Mouse (Mus musculus) urinary bladder, postnatal 36 days (tissue): Measurements from ENCODE around the gene Gabrb1.

ENCODE experiments used
- DNase-seq, 2 experiments: peaks; one replicate each; pipeline ENCODE4 v3.0.0; 2022; ENCODE audit warnings: low spot score in 2 of 2, mixed read lengths in 1 of 2

Gabrb1 gene

GRCm38 (mm10) chr5:71657482-71658114 is at the start of gene Gabrb1:
Gene Gabrb1, plus strand, starts transcription at chr5:71658113.
- DNase-seq = peak in 1 of 2 experiments; percentile 6

DNA sequence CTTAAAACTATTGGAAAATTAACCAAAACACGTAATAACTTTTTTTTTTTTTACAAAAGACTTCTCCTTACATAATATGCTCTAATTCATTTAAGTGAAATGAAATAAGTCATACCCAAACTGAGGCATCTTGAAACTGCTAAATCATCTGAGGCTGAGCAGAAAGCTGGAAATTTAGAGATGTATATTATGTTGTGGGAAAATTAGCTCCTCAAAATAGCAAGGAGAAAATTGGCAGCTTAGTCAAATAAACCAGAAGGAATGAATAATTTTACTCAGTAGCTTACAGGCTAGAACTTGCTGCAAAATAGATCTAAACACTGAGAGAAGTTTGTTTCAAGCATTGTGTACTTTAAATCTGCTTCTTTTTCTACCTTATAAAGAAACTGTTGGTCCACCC is 49.2 kb upstream of the Gabrb1 start:
- no peak for DNase-seq

GRCm38 (mm10) chr5:71614311-71614710 is 43.6 kb upstream of the Gabrb1 start:
- no peak for DNase-seq

DNA sequence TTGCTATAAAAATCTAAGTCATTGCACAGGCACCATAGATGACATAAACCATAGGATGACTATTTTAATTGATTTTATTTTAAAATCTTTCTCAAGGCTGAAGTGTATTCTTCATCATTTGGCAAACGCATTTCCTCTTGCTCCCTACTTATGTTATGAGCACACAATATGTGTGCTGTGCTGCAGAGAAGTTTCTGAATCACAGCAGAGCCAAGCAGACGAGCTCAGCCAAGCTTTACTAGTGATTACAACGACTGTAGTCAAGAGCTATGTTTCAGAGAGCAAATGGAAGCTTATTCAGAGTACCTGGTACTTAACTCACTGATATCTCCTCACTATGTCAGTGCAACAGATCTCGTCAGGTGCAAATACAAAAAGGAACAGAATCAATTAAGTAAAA is 41.2 kb upstream of the Gabrb1 start:
- no peak for DNase-seq

DNA sequence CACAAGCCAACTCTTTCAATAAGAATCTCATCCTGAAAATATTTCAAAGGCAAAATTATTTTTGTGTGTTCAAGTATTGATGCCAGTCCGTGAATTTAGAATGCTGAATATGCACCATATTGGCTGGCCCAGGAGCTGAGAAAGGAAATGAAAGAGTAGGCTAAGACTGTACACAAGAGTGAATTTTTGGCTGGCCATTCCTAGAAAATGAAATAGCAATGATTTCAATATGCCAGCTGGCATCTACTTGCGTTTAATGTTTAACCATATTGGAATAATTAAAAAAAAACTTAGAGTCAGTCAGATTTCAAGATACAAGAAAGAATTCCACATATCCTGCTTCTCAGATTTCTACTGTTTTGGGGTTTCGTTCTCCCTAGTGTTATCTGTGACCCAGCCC is 30.1 kb upstream of the Gabrb1 start:
- DNase-seq = no peak

DNA sequence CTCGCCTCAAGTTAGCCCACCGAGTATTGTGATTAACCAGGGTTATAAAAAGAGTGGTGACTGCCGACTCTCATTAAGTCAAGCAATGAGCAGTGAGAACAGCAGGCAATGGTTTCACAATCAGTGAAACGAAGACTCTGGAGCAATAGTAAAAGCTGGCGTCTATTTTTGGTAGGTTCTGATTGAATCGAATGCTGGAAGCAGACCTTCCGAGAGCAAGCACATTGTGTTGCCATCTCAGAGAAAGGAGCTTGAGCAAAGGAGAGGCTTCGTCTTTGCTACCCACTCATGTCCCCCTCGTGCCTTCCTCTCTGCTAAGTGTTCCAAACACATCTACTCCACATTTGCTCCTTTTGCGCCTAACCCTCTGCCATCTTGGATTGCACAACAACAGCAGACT is 18.1 kb upstream of the Gabrb1 start:
- DNase-seq = no peak

DNA sequence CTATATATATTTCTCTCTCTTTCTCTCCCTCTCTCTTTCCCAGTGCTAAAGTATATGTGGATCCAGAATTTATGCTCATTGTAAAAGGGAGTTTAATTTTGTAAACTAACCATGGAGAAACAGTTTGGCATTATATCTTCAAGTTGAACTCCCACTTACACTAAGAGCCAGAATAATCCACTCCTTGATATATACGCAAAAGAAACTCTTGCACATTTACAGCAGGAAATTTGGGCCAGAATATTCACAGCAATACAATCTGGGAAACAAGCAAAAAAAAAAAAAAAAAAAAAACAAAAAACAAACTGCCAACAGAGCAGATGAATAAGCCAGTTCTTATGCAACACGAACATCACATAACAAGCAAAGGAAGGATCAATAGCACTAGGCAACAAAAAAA is 9.8 kb upstream of the Gabrb1 start:
- DNase-seq = no peak

- no peak for DNase-seq
Observed at GRCm38 (mm10) chr5:71654056-71654455, 3.9 kb upstream of the Gabrb1 start.

DNA sequence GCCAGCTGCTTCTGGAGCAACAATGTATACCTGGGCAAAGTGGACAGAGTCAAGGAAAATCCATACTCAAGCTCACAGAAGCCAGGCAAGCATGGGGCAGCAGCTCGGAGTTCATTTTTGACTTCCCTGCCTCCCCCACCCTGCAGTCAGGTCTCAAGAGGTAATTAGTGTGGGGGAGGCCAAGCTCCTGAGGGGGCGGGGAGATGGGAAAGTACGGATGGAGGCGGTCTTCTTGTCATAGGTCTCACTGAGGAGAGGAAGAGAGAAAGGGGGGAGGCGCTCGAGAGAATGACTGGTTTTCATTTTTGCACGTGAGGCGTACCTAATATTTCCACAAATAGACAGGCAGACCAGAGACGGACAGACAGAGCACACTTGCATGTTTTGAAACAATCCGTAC is 1.1 kb upstream of the Gabrb1 start:
- DNase-seq = no peak

- DNase-seq = peak in 1 of 2 experiments; percentile 3
Observed at GRCm38 (mm10) chr5:71658115-71658497, 193 bp downstream of the Gabrb1 start, which contains the start of gene Gabra4. Gene Gabra4, minus strand, starts transcription at chr5:71658308.

DNA sequence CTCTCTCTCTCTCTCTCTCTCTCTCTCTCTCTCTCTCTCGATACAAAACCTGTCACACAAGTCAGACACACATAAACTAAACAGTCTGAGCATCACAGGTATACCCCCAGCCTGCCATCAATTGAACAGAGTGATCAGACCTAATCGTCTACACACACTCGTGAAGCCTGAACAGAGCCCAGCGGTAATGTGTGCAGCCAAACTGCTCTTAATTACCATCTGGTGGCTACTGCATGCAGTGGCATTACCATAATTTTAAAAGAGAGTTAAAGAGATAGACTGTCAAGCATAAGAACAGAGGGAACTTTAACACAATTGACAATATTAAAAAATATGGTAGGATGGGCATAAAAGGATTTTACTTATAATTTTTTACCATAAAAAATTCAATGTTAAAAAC is 7.7 kb downstream of the Gabrb1 start:
- no peak for DNase-seq

- peak; percentile 3 to 25 for DNase-seq
Observed at GRCm38 (mm10) chr5:71699696-71700467, 42.0 kb downstream of the Gabrb1 start.

- peak; percentile 10 to 12 for DNase-seq
Observed at GRCm38 (mm10) chr5:71700468-71701272, 42.8 kb downstream of the Gabrb1 start.

- no peak for DNase-seq
Observed at GRCm38 (mm10) chr5:71701273-71701614, 43.3 kb downstream of the Gabrb1 start.

DNA sequence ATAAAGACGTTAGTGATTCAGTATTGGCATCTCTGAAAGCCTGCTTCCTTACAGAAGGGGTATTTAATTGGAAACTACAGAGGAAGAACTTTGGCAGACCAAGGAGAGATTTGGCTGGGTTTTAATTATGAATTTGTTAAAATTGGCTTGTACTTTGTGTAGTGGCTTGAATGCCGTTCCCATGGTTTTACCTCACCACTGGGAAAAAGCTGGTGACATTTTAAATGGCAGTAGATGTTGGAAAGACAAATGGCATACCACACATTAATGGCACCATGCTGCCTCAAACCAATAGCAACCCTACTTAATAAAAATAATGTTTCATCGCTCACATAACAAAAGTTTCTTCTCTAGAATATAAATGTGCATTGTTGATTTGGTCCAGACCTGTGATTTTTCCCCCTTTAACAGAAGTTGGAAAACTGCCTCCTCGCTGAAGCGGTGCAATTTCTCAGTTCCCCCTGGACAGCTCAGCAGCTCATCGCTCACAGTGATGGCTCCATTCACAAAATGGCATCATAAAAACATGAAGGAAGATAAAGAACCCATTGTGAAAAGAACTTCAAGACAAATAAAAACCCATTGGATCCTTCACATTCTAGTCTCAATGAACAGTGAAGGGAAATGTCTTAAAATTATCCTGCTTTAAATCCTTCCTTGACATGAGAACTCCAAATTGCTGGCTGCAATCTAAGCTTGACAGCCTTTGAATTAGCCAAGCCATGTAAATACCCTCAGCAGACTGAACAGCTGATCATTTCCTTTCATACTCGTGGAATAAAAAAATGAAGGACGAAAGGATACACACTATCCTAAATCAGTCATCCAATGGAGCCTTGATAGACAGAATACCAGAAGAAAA is 75.2 kb downstream of the Gabrb1 start:
- DNase-seq = no peak

- no peak for DNase-seq
Observed at GRCm38 (mm10) chr5:71747411-71747810, 89.5 kb downstream of the Gabrb1 start.

GRCm38 (mm10) chr5:71753966-71754365 is 96.1 kb downstream of the Gabrb1 start:
- no peak for DNase-seq

DNA sequence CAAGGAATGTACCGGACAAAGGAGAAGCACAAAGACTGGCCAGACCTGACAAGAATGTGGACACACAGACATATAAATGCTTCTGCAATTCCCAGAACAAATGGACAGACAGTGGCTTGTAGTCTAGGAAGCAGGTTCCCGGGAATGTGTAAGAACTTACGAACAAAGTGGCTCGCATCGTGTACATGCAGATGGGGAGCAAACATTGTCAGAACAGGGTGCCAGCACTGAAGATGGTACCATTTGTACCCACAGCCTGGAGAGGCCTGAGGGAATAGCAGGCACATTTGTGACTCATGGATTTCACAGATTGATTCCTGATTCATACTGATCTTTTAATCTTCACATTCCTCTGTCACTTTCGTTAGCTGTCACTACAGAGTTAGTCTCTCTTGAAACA is 103.2 kb downstream of the Gabrb1 start:
- DNase-seq = no peak

- DNase-seq = no peak
Observed at GRCm38 (mm10) chr5:71781514-71782179, 123.7 kb downstream of the Gabrb1 start.

DNA sequence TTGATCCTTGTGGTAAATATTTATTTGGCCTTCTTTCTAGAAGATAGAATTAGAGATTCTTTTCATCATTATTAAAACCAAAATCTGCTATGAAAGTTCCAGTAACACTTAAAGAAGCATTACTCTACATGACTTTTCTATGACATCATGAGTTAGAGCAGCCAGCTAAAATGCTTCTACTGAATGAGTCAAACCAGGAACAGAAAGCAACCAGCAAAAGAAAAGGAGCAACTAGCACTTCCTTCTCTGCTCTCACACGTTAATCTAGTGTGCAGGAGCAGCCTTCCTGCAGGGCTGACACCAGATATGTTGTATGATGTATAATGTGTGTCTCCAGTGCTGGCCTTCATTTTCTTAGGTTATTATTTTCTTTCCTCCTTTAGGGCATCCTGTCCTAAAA is 164.9 kb downstream of the Gabrb1 start:
- DNase-seq = no peak

DNA sequence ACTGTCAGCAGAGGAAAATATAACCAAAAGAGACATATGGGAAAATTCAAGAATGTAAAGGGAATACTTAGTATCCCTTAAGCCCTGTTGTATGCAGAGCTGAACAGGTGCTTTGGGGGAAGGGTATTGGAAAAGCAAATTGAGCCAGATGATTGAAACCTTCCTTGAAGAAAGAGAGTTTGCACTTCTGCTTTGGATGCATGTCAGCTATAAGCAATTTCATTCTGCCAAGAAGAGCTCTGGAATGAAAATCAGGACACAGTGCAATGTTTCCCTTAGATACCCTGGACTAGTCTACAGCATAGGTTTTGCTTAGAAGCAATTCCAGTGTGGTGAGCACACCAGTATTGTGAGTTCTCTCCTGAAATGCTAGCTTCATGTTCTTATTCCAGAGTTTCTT is 170.4 kb downstream of the Gabrb1 start:
- no peak for DNase-seq
